Mouse (Mus musculus): ENCODE data around the gene Phf12. TPM values are rescaled to one million over a fixed set of nuclear protein-coding genes. Genes with fewer than 3 reads are reported as not detected.

Gene Phf12
- 10 to 100 TPM; 42.9 to 55.3 TPM for total RNA-seq (2021)
- long read RNA-seq, experiment 1, partial matches to known transcripts, result 6 of 14 reads
- long read RNA-seq, experiment 1, other reads (novel, unspliced or antisense), result 8 of 14 reads
- long read RNA-seq, experiment 2, full-length matches to known transcripts, result 1 of 13 reads
- long read RNA-seq, experiment 2, partial matches to known transcripts, result 9 of 13 reads
- long read RNA-seq, experiment 2, other reads (novel, unspliced or antisense), result 3 of 13 reads

DNA sequence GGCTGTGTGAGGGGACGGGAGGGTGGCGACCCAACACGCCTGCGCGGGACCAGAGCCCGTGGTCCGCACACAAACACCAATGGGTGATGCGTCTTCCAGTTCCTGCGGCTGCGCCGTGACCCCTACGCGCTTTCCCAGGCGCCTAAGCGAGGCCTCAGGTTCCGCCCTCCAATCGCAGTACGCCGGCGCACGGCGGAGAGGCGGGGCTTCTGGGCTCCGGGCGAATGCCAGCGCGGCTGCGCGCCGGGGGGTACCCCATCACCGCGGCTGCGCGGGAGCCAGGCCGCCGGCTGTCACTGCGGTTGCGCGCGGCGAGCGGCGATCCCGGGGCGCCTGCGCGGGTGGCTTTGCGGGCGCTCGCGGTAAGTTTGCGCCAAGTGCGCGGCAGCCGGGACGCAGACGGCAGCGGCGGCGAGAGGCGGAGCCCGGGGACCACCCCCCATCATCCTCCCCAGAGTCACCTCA lies at the start of gene Phf12:
TSS of gene Phf12 (plus strand) at position 314 of the 465 bp plus-strand sequence.
- DNase-seq, result peak; percentile 100

DNA sequence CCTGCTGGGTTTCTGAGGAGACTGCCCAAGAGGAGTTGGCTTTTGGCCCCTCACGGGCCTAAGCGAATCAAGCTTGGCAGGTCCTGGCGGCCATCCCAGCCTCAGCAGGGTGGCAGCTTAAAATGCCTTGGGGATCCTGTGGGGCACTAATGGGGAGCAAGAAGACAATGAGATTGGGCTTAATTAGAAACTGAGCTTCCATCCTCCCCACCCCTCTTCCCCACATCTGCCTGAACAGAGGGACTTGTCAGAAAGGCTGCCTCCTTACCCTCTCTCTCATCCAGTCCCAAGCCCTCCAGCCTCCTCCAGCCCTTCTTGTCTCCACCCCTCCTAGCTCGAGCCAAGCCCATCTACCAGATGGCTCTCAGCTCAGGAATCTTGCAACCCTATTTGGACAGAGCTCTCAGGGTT lies 48.4 kb upstream of the Phf12 start:
- DNase-seq, result no peak

DNA sequence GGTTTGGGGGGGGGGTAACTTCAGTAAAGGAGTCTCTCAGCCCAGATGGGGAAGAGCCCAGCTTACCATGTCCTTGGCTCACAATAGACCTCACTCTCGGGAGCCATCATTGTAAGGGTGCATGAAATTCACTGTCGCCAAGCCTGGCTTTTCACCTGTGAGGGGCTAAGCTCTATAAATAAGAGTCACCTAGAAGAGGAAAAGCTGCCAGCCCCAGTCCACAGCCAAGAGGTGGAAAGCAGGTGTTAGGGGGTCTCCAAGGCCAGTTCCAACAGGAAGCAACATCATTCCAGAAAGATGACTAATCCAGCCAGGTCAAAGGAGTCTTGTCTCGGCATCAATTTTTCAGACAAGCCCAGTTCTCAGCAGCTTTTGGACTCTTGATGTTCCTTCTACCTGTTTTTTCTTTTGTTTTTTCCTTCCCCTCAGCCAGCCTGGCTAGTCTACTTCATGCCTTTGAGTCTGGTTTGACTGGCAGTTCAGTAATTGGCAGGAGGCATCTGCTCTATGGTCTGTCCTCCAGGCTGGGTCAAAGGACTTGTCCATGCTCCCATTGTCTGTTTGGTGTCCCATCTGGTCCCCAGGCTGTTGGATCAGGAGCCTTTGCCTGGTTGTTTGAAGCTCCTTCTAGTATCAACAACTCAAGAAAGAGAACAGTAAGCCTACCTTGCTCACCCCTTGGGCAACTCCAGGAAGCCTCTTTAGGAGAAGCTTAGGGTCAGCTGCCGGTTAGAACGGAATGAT lies 47.8 kb upstream of the Phf12 start:
- DNase-seq, result no peak

DNA sequence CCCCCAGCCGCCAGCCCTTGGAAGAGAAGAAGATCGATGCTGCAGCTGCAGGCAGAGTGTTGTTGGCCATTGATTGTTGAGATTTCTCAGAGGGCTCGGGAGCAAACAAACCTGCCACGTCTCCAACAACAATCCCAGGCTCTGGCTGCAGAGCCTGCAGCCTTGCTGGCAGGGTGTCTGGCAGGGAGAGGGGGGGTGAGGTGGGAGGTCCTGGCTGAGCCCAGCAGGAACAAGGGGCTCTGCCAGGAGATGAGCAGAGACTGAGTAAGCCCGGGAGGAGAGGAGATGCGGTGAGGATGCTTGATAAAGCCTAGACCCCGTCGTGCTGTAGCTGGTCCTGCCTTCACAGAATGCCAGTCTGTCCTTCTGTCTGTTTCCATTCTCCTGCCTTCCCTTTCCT lies 45.7 kb upstream of the Phf12 start:
- no peak for DNase-seq

DNA sequence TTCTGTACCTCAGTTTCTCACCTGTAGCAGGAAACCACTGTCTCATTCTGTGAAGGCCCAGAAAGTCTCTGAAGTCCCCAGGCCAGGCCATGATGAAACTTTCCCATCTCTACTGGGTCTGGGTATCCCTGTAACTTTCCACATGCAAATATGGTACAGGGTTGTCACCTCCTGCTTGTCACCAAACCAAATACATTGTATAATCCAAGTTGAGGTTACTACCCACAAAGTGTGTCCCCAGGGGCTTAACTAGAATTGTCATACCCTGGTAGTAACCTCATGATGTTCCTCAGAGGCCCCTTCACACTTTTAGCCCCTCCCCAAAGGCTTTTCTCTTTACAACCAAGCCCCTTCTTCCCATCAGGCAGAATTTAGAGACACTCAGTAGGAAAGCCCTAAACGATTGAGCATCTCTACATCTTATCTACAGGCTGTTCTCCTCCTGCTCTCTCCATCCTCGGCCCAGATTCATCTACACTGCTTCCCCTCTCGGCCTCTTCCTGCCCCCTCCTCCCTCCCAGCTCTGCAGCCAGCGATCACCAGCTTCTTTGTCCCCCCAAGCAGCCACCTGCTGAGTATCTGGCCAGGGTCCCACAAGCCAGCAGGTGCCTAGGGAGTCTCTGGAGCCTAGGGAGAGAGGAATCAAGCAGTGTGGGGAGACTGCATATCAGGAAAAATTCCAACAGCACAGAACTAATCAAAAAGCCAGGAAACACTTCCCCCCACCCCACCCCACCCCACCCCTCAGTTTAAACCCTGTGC lies 44.7 kb upstream of the Phf12 start:
- no peak for DNase-seq

DNA sequence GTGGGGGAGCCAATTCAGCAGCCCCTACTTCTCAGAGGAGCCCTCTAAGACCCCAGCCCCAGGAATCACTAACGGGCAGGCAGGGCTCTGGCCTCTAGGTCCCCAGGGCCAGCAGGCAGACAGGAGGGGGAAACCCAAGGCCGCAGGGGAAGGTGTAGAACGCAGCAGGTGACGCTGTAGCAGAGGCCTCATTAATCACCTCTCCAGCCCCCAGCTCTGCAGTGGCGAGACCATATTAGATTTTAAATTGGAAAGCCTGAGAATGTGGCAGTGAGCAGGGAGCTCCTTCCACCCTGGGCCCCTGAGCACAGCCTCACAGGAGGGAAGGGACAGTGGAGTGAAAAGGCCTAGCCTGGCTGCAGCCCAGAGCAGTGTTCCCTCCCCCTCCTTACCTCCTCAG lies 40.3 kb upstream of the Phf12 start:
- no peak for DNase-seq

GRCm38 (mm10) chr11:77947860-77948259 lies 34.7 kb upstream of the Phf12 start:
- no peak for DNase-seq

GRCm38 (mm10) chr11:77950125-77950685 lies 32.3 kb upstream of the Phf12 start:
- no peak for DNase-seq

GRCm38 (mm10) chr11:77950797-77951228 lies 31.7 kb upstream of the Phf12 start:
- no peak for DNase-seq

GRCm38 (mm10) chr11:77953671-77954070 lies 28.9 kb upstream of the Phf12 start:
- DNase-seq, result peak; percentile 35

DNA sequence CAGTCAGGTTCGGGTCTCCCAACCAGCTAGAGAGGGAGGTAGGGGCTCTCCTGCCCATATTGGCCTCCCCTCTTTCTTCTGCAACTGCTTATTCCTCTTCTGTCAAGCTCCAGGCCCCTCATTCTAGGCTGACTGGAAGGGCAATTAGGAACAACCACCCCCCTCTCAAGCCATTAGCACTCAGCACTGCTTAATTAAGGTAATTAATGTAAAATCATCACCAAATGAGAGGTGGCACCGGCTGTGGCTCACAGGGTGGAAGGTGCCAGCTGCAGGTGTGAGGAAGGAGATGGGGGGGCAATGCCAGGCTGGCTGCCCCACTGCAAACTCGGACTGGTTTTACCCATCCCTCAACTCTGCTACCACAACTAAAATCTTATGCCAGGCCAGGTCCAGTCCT lies 26.1 kb upstream of the Phf12 start:
- DNase-seq, result no peak

DNA sequence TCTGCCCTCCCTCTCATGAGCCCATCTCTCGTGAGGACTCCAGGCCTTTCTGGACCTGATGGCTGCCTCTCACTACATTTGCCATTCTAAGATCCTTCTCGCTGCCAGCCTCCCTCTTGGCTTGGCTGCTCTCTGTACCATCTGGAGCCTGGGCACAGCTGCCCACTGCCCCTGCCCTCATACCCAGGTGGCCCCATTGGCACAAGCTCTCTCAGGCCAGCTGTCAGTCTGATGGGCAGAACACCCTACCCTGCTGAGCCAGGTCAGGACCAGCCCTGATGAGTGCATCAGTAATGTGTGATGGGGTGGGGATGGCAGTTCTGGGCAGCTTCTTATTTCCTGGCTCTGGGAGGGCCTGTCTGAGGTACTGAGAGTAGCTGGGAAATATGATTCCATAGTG lies 24.3 kb upstream of the Phf12 start:
- no peak for DNase-seq

DNA sequence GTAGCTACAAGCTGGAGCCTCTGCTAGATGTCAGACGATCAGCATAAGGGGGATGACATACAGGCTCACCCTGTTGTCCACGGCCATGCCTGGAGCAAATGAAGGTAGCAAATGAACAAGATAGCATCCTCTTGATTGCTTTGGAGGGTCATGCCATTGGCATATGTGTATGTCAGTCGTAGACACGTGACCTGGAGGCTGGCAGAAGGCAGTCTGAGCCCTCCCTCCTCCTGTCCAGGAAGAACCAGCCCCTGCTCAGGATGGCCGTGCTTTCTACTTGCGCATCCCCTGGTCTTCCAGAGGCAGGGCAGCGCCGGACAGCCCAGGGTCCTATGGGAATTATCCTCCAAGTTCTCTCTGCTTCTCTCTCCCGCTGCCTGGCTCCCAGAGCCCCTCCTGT lies 23.6 kb upstream of the Phf12 start:
- no peak for DNase-seq

- DNase-seq, result no peak
These were observed 22.4 kb upstream of the Phf12 start for GRCm38 (mm10) chr11:77960199-77960598.

DNA sequence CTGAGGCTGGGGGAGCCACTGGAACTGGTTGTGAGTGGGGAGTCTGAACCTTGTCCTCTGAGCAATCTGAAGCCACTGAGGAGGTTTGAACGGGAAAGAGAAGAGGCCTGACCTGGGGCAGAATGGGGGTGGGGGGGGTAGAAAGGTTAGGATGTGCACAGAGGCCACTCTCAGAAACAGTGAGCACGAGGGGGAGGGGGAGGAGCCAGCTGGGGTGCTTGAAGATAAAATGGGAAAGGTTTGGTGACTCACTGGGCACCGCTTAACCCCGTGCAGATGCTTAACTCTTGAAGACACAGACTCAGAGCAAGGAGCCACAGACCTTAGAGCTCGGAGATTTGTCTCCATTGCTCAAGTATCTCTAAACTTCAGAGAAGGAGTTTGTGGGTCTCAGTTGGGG lies 21.7 kb upstream of the Phf12 start:
- DNase-seq, result peak; percentile 55

GRCm38 (mm10) chr11:77962946-77963345 lies 19.6 kb upstream of the Phf12 start:
- DNase-seq, result no peak

DNA sequence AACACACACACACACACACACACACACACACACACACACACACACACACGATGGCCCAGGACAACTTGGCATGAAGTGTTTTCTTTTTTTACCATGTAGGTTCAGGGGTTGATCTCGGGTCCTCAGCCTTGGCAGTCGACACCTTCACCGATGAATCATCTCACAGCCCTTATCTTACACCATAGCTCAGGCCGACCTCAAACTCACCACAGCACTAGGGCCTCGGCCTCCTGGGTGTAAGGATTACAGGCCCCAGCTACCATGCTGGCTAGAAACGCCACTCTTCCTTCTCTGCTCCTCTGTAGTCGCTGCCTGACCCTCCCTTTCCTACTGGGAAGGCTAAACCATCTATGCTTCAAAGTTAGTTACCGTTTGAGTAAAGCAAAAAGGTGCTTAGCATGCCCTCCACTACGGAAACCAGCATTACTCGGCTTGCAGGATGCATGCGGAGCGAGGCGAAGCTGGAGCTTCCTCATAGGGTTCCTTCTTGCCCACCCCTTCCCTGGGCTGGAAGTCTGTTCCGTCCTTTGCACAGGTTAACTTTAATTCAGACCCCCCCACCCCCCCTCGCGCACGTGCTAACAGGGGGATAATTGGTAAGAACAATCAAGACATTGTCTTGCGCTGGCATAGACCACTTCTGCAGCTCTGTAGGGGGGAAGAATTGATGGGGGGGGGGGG lies 18.0 kb upstream of the Phf12 start:
- DNase-seq, result no peak

- DNase-seq, result peak; percentile 27
These were observed 17.2 kb upstream of the Phf12 start for GRCm38 (mm10) chr11:77965101-77966036.

- DNase-seq, result no peak
These were observed 16.5 kb upstream of the Phf12 start for GRCm38 (mm10) chr11:77966037-77966391.

DNA sequence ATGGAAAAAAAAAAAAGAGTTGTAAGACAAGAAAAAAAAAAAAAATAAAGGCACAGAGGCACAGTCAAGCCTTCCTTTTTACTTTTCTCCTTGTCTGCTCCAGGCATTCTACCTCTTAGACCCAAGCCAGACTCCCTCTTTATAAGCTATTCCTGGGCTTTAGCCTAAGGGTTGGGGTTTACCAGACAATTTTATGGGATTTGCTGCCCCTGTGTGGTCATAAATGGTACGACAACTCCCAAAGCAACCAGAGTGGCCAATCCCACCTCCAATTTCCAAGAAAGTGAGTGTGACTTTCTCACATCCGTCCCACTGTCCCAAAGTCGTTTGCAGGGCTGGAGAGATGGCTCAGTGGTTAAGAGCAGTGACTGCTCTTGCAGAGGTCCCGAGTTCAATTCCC lies 15.4 kb upstream of the Phf12 start:
- DNase-seq, result peak; percentile 86

DNA sequence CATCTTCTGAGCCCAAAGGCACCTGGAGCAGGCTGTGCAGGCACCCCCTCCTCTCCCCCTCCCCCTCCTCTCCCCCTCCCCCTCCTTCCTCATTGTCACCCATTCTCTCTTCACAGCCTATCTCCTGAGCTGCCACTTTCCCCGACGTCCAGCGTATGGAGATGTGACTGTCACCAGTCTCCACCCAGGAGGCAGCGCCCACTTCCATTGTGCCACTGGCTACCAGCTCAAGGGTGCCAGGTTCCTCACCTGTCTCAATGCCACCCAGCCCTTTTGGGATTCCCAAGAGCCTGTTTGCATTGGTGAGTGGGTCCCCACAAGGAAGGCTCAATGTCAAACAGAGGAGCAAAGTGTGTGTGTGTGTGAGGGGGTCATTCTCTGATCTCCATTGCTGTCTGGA lies 13.8 kb upstream of the Phf12 start:
- no peak for DNase-seq
